Mouse (Mus musculus) lung, adult 2 months (tissue): ENCODE measurements around the gene 4933411K16Rik.

ENCODE experiments used
- CTCF ChIP-seq: fragments of 200-500 bp; IDR thresholded peaks from 2 replicates; pipeline ENCODE4 v1.5.1; 2011; ENCODE audit warnings: mild to moderate bottlenecking, low read length, control low read depth; ENCODE audit not compliant: insufficient read depth
- POLR2A ChIP-seq: fragments of 200-500 bp; IDR thresholded peaks from 2 replicates; pipeline ENCODE4 v1.6.1; 2011; ENCODE audit warnings: low read depth, mild to moderate bottlenecking, control low read depth, low read length, borderline replicate concordance; ENCODE audit errors: extremely low read depth

DNA sequence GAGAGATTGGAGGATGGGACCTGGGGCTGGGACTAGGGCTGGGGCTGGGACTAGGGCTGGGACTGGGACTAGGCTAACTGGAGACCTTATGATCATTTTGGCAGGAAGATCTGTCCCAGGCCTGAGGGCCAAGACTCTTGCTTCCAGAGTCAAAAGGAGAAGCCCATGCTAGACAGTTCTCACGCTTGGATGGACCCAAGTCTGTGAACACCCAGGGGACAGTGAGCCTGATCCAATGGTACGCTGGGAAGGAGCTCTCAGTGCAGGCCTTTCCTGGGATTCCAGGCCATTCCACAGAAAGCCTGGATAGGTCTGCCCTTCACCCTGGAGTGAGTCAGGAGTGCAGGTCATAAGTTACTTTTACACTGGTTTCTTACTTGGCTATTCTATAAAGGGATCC is 23.0 kb downstream of the 4933411K16Rik start:
- no peak for TF ChIP-seq CTCF
- no peak for TF ChIP-seq POLR2A
